Mouse (Mus musculus): ENCODE measurements at regions not wholly inside any gene's neighbourhood (a gene's known extent, or its start where the extent isn't known, plus 50 kb on each side); places are given as distances from the start of the nearest gene placed in this dataset.
A peak's percentile ranks its signal among the peaks of the same experiment; 100 is the strongest.

DNA sequence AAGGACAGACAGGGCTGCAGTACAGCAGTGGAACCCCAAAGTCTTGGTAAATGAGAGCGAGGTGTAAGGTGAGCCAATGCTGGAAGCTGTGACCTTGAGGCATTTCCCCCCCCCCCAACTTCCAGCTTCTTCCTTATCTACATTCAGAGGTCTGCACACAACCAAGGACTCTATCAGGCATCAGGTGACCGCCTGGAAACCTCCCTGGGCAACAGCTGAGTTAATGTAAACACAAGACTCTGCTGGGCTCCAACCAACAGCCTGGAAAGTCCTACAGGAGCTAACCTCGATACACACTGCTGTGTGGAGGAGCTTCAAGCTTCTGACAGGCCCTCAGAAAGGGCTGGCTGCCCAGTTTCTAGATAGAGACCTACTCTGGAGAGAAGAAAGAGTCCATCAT is 189.4 kb upstream of the Igsf21 start:
- no peaks in the 10 kb centered on the region for H3K4me1 ChIP-seq (ENCODE audit: insufficient read depth)
- no peaks in the 10 kb centered on the region for H3K27me3 ChIP-seq (ENCODE audit: insufficient read depth, low read length)
- DNase-seq, result no peak
- no peak overlapping the region for H3K4me2 ChIP-seq
- no peak for TF ChIP-seq CTCF (IDR thresholded peaks at IDR 0.05; ENCODE audit: low read depth)
- no peaks in the 10 kb centered on the region for H3K9me3 ChIP-seq (ENCODE audit: low read depth, low read length)
- 15% methylated on average over 3 of the region's 3 CpGs for WGBS
- H3K36me3 ChIP-seq (ENCODE audit: insufficient read depth), result no peaks in the 10 kb centered on the region
- H3K4me3 ChIP-seq (ENCODE audit: low read depth, low read length), result no peak overlapping the region
- ATAC-seq (ENCODE audit: insufficient read depth), result no peak
- no peak overlapping the region for H3K27ac ChIP-seq (ENCODE audit: low read depth)
- no peak overlapping the region for H3K9ac ChIP-seq

DNA sequence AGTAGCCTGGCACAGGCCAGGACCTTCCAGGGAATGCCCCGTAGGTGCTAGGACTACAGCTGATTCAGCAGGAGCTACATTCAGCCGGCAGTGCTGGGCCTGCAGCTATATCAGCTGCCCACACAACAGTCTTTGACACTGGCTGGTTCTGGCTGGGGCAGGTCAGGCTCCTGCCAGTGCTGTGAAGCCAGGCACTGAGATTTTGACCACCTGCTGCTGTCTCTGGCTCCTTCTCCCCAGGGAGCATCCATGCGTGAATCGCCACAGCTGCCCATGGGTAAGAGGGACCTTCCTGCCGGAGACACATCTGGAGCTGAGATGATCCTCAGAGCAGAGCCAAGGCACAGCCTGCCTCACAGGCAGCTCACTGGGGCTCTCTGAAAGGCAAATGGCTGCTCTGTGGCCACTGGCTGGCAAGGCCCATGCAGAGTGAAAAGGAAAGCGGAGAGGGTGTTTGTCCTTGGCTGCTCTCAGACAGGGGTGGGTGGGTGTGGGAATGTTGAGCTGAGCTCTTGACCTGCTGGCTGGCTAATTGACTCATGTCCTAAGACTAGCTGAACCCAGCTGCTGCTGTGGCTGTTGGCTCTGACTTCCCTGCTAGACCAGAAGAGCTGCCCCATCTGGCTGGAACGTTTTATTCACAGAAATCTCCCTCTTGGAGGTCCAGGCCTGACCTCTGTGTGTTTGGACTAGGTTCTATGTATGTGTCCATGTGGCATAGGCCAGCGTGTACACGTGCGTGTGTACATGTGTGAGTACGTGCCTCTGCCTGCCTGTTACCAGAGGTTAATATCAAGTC is 187.4 kb upstream of the Igsf21 start:
- 50% methylated on average over 11 of the region's 11 CpGs for WGBS
- Histone ChIP-seq H3K36me3 (ENCODE audit: insufficient read depth) (no peaks in the 10 kb centered on the region), H3K27ac (ENCODE audit: low read depth) (no peak overlapping the region), H3K4me2 (no peak overlapping the region), H3K4me3 (ENCODE audit: low read depth, low read length) (no peak overlapping the region), H3K27me3 (ENCODE audit: insufficient read depth, low read length) (no peaks in the 10 kb centered on the region), H3K4me1 (ENCODE audit: insufficient read depth) (no peaks in the 10 kb centered on the region), H3K9ac (no peak overlapping the region), H3K9me3 (ENCODE audit: low read depth, low read length) (no peaks in the 10 kb centered on the region)
- DNase-seq (no peak), ATAC-seq (ENCODE audit: insufficient read depth) (no peak)
- no peak for TF ChIP-seq CTCF (IDR thresholded peaks at IDR 0.05; ENCODE audit: low read depth)

DNA sequence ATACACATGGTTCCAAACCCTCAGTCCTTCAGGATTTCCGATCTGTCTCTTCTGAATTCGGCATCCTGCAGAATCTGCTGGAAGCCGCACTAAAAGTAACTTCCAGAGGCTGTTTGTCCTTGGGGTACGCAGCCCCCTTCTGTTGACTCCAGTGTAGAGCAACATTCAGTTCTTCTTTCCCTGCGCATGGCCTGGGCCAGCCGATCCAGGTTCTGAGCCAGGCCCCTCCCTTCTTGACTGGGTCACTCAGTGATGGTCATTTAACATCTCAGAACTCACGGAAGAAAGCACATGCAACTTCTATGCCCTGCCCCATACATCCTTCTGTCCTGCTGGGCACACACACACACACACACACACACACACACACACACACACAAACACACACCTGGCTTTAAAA is 185.5 kb upstream of the Igsf21 start:
- ATAC-seq (ENCODE audit: insufficient read depth) (no peak), DNase-seq (no peak)
- no peak overlapping the region for H3K27ac ChIP-seq (ENCODE audit: low read depth)
- no peaks in the 10 kb centered on the region for H3K4me1 ChIP-seq (ENCODE audit: insufficient read depth)
- no peaks in the 10 kb centered on the region for H3K9me3 ChIP-seq (ENCODE audit: low read depth, low read length)
- no peak overlapping the region for H3K4me3 ChIP-seq (ENCODE audit: low read depth, low read length)
- no peak for TF ChIP-seq CTCF (IDR thresholded peaks at IDR 0.05; ENCODE audit: low read depth)
- WGBS, result 69% methylated on average over 7 of the region's 7 CpGs
- no peak overlapping the region for H3K9ac ChIP-seq
- H3K4me2 ChIP-seq, result no peak overlapping the region
- no peaks in the 10 kb centered on the region for H3K36me3 ChIP-seq (ENCODE audit: insufficient read depth)
- no peaks in the 10 kb centered on the region for H3K27me3 ChIP-seq (ENCODE audit: insufficient read depth, low read length)

DNA sequence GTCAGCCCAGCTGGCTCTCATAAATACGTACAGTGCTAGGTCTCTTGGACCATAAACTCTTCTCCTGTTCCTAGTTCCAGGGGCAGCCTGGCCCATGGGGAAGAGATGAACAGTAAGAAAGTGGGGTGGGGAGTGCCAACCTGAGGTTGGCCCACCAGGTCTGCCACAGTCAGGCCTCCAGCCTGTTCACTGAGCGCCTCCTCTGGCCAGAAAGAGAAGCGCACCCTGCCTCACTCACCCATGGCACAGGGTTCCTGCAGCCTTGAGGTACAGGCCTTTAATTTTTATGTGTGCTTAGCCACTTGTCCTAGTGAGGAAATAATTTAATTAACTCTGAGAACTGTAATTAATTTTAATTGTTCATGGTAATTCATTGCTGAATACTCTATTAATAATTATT is 180.5 kb upstream of the Igsf21 start:
- no peaks in the 10 kb centered on the region for H3K9me3 ChIP-seq (ENCODE audit: low read depth, low read length)
- TF ChIP-seq CTCF (IDR thresholded peaks at IDR 0.05; ENCODE audit: low read depth), result peak; percentile 29; the same call in 1 of the 2 replicates
- no peak for DNase-seq
- no peak overlapping the region for H3K4me2 ChIP-seq
- no peak for ATAC-seq (ENCODE audit: insufficient read depth)
- no peak overlapping the region for H3K4me3 ChIP-seq (ENCODE audit: low read depth, low read length)
- H3K27ac ChIP-seq (ENCODE audit: low read depth), result no peak overlapping the region
- no peaks in the 10 kb centered on the region for H3K4me1 ChIP-seq (ENCODE audit: insufficient read depth)
- WGBS, result 73% methylated on average over 3 of the region's 3 CpGs
- no peaks in the 10 kb centered on the region for H3K27me3 ChIP-seq (ENCODE audit: insufficient read depth, low read length)
- no peak overlapping the region for H3K9ac ChIP-seq
- no peaks in the 10 kb centered on the region for H3K36me3 ChIP-seq (ENCODE audit: insufficient read depth)

DNA sequence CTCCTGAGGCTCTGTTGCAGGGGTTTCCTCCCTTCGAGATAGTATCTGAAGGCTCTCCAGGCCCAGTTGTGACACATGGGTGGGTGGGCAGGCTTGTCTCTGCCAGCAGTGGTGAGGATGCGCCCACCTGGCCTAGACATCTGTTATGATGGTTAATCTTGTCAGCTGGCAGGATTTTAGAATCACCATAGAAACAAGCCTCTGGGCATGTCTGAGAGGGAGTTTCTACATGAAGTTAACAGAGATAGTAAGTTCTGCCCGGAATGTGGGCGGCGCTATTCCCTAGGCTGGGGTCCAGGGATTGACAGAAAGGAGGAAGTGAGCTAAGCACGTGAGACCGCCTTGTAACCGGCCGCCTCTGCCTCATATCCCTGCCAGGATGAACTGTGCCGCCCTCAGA is 177.2 kb upstream of the Igsf21 start:
- H3K27ac ChIP-seq (ENCODE audit: low read depth), result no peak overlapping the region
- no peaks in the 10 kb centered on the region for H3K4me1 ChIP-seq (ENCODE audit: insufficient read depth)
- no peak overlapping the region for H3K4me2 ChIP-seq
- TF ChIP-seq CTCF (IDR thresholded peaks at IDR 0.05; ENCODE audit: low read depth), result no peak
- H3K9ac ChIP-seq, result no peak overlapping the region
- no peak overlapping the region for H3K4me3 ChIP-seq (ENCODE audit: low read depth, low read length)
- no peaks in the 10 kb centered on the region for H3K36me3 ChIP-seq (ENCODE audit: insufficient read depth)
- DNase-seq (no peak), ATAC-seq (ENCODE audit: insufficient read depth) (no peak)
- H3K27me3 ChIP-seq (ENCODE audit: insufficient read depth, low read length), result no peaks in the 10 kb centered on the region
- WGBS, result 85% methylated on average over 10 of the region's 10 CpGs
- H3K9me3 ChIP-seq (ENCODE audit: low read depth, low read length), result no peaks in the 10 kb centered on the region

DNA sequence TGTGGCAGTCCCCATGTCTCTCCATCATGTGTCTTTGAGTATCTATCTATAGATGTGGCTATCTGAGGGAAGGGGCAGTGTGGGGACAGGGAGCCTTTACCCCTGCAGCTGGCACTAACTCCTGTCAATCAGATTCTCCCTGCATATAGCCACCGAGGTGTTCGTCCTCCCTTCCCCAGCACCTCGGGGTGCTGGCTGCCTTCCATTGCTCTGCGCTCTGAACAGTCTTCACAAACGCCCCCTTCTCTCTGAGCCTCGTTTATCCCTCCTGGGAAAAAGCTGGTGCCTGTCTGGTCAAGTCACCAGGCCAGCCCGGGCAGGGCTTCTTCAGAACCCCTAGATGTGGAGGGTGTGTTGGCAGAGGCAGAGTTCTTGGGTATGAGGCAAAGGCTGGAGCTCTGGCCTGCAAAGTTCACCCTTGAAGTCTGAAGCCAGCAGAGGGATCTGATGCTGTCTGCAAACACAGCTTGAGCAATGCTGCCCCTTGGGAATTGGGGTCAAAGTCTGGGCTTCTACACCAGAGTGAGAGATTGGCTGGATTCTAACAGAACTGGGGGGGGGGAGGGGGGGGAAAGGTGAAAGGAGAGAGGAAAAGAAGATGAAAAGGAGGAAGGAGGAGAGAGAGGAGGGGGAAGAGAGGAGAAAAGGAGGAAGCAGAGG is 175.5 kb upstream of the Igsf21 start:
- H3K9ac ChIP-seq, result no peak overlapping the region
- no peaks in the 10 kb centered on the region for H3K27me3 ChIP-seq (ENCODE audit: insufficient read depth, low read length)
- no peaks in the 10 kb centered on the region for H3K9me3 ChIP-seq (ENCODE audit: low read depth, low read length)
- no peak overlapping the region for H3K4me2 ChIP-seq
- TF ChIP-seq CTCF (IDR thresholded peaks at IDR 0.05; ENCODE audit: low read depth), result no peak
- ATAC-seq (ENCODE audit: insufficient read depth) (no peak), DNase-seq (no peak)
- no peak overlapping the region for H3K27ac ChIP-seq (ENCODE audit: low read depth)
- 52% methylated on average over 7 of the region's 7 CpGs for WGBS
- no peaks in the 10 kb centered on the region for H3K36me3 ChIP-seq (ENCODE audit: insufficient read depth)
- no peaks in the 10 kb centered on the region for H3K4me1 ChIP-seq (ENCODE audit: insufficient read depth)
- H3K4me3 ChIP-seq (ENCODE audit: low read depth, low read length), result no peak overlapping the region

DNA sequence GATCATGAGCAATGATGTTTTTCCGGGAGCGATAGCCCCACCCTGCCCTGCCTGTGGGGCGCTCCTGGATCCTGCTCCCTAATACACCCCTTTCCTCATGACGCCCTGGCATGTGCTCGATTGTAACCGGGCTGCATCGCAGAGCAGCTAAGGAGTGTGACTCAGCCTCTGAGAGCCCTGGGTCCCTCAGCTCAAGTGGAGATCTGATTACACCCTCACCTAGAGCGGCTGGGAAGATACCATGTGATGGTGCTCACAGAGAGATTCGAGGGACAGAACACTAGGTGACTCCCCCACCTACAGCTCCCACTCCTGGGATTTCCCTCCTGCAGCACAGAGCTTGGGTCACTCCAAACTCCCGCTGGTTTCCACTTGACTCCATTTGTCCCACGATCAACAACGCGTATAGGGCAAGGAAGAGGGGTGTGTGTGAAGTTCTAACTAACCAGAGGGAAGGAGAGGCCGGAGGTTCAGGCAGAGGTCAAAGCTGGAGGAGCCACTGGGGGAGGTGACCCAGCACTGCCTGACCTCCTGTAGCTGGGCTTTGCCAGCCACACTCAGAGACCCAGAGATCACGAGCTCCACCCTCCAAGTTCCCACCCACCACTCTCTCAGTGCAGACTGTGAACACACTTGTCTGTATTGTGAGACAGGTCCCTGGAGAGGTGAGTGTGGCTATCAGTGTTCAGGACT is 173.3 kb upstream of the Igsf21 start:
- no peak for TF ChIP-seq CTCF (IDR thresholded peaks at IDR 0.05; ENCODE audit: low read depth)

More for the DNA sequence above, 173.3 kb upstream of the Igsf21 start:
- no peak overlapping the region for H3K4me3 ChIP-seq (ENCODE audit: low read depth, low read length)
- ATAC-seq (ENCODE audit: insufficient read depth) (peak; percentile 66), DNase-seq (peak; percentile 32)
- no peaks in the 10 kb centered on the region for H3K36me3 ChIP-seq (ENCODE audit: insufficient read depth)
- H3K9me3 ChIP-seq (ENCODE audit: low read depth, low read length), result no peaks in the 10 kb centered on the region
- H3K27ac ChIP-seq (ENCODE audit: low read depth), result no peak overlapping the region
- 25% methylated on average over 15 of the region's 15 CpGs for WGBS
- H3K4me2 ChIP-seq, result no peak overlapping the region
- no peaks in the 10 kb centered on the region for H3K4me1 ChIP-seq (ENCODE audit: insufficient read depth)
- no peak overlapping the region for H3K9ac ChIP-seq
- H3K27me3 ChIP-seq (ENCODE audit: insufficient read depth, low read length), result no peaks in the 10 kb centered on the region

All from lung, embryonic 14.5 days (tissue).